Mouse (Mus musculus) thymus, postnatal 0 days (tissue): ENCODE results near the gene Ric8a. TPM values are rescaled to one million over a fixed set of nuclear protein-coding genes. Genes with fewer than 3 reads are reported as not detected.
"Not testable (repeated sequence)": the region's sequence is repeated elsewhere in the genome, so short reads cannot be mapped to it uniquely, and the experiment has no call there.

Experiments used
- DNase-seq: peaks from one replicate; pipeline ENCODE4 v3.0.0-alpha.2; 2015; ENCODE audit warnings: low spot score
- polyA plus RNA-seq: library from polyadenylated mRNA; unstranded; fragments of >200 nt; fragmentation: Nextera tagmentation; extraction: Ambion mirVana; gene quantifications from 2 replicates; pipeline ENCODE4 v1.2.1, GENCODE M21; 2015

Ric8a gene
- polyA plus RNA-seq, 1 experiment from 2014 or later: 78.5 TPM

- peak; percentile 94 for DNase-seq
Observed at GRCm38 (mm10) chr7:140881696-140882468, 25.1 kb downstream of the Ric8a start, which contains the start of the genes Psmd13 and Sirt3. Gene Psmd13, plus strand, starts transcription at chr7:140881968. Gene Sirt3, minus strand, starts transcription at chr7:140882309.

GRCm38 (mm10) chr7:140882469-140882803 is 25.7 kb downstream of the Ric8a start:
- no peak for DNase-seq

GRCm38 (mm10) chr7:140890636-140891035 is 33.9 kb downstream of the Ric8a start:
- not testable (repeated sequence) for DNase-seq

- no peak for DNase-seq
Observed at GRCm38 (mm10) chr7:140894031-140894430, 37.3 kb downstream of the Ric8a start.

GRCm38 (mm10) chr7:140894611-140895010 is 37.9 kb downstream of the Ric8a start:
- no peak for DNase-seq

- DNase-seq: no peak
Observed at GRCm38 (mm10) chr7:140897863-140898262, 41.1 kb downstream of the Ric8a start.

DNA sequence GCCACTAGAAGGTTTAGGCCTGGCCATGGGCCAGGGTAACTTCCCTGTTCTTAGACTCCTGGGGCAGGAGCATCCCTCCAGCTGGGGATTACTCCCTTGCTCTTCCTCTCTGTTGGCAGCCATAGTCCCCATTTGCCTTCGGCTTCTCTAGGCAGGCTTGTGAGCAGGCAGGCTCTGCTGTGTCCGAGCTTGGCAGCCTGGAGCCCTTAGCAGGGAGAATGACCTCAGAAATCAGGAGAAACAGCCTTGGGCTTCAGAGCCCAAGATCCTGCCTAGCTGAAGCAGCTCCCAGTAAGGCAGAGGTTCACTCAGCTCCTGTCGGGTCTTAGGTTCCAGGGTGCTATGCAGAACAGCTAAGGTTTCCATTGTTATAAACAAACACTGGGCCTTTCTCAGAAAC is 42.4 kb downstream of the Ric8a start:
- DNase-seq: no peak

GRCm38 (mm10) chr7:140900220-140900619 is 43.5 kb downstream of the Ric8a start, which contains the start of gene Cox8b:
Gene Cox8b, minus strand, starts transcription at chr7:140900446.
- no peak for DNase-seq

GRCm38 (mm10) chr7:140902036-140902875 is 45.5 kb downstream of the Ric8a start:
- no peak for DNase-seq

DNA sequence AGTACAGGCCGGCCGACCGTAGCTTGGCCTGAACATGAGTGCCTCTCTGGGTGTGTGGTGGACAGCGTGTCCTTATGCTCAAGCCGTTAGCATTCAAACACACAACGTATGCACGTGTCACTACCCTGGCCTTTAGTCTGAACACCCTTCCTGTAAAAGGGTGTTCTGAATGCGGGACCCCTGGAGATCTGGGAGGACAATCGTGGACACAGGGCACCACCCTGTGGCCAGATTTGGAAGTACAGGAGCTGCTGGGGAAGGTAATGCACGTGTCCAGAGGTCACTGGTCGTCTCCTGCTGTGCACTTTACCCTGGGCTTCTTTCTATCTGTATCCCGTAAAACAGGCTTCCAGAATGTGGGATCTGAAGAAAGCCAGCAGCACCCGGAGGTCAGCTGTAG is 46.5 kb downstream of the Ric8a start:
- peak; percentile 77 for DNase-seq

DNA sequence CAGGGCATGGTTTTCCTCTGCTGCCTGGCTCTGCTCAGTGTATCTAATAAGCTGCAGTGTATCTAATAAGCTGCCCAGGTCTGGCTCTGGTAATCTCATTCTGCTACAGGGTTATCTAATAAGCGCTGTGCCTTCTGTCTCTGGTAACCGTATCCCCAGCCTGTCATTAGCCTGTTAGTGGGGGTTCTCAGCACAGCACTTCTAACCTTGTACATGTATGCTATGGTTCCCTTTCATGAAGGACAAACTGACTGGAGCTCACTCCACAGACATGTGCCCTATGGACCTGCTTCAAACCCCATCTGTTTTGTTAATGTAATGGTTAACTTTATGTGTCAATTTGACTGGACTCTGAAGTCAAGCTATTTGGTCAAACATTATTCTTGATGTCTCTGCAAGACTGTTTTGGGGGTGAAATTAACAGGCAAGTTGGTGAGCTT is 48.9 kb downstream of the Ric8a start:
- no peak for DNase-seq

DNA sequence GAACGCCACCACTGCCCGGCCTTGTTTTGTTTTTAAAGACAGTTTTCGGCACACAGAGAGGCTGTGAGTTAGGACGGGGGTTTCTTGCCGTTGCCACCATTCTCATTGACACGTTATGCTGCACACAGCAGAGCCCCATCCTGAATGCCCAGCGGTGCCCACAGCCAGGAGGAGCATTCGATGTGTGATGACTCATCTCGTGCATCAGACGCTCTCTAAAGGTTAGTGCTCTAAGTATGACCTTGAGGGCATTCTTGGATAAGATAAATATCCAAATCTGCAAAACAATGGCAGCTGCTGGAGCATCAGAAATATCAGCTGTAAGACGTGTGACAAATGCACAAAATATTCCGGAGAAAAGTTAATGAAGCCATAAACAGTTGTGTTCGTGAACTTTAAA is 50.4 kb downstream of the Ric8a start:
- no peak for DNase-seq

GRCm38 (mm10) chr7:140907697-140908096 is 50.9 kb downstream of the Ric8a start:
- DNase-seq: no peak

- DNase-seq: no peak
Observed at GRCm38 (mm10) chr7:140908181-140908580, 51.4 kb downstream of the Ric8a start.

DNA sequence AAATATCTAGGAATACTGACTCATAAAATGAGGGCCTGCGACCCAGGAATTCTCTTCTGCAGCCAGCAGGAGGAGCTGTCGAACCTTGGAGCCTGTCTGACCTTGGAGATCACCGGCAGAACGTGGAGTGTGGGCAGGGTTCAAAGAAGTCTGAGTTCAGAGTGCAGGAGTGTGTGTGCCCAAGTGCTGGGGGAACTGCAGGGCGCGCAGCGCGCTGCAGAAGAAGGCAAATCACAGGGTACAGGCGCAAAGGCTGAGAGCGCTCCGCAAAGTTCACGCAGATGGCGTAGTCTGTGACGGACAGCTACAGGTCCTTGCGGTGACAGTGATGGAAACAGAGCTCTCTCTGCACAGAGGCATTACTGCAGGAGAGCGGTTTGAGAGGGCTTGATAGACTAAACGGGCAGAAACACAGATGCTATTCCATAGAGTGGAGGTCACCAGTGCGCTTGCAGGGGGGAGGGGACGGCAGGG is 51.9 kb downstream of the Ric8a start:
- DNase-seq: peak; percentile 87

- no peak for DNase-seq
Observed at GRCm38 (mm10) chr7:140912293-140912692, 55.5 kb downstream of the Ric8a start.

DNA sequence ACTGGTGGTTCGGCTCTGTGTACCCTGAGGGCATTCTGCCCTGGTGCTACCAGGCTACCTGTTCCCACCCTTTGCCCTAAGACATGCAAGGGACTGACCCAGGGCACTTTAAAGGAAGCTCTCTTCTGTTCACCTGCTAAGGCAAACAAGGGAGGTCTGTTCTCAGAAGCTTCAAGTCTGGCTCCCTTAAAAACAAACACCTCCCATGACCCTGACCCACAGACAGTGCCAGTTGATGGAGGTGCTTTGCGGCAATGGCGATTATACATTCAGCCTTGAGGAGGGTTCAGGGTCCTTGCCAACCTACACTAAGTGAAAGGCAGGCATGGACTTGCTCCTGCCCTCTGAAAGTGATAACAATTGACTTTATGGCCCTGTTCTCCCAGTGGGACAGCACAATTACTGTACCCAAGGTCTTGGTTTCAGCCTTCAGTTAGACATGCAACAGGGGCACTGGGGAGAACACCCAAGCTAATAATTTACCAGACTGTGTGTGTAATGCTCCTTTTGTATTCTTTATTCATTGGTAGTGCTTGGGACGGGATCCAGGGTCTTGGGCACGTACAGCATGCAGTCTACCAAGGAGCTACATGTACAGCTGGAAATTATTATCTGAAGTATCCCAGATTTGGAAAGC is 56.2 kb downstream of the Ric8a start:
- DNase-seq: no peak
